Mouse (Mus musculus): Measurements from ENCODE around the gene Creb3.

- no peak for TF ChIP-seq CTCF (conservative IDR thresholded peaks at IDR 0.05; ENCODE audit: low read length)
- TF ChIP-seq POU5F1 (IDR thresholded peaks at IDR 0.05; ENCODE audit: borderline replicate concordance, low read length), result no peak
These were observed 17.1 kb downstream of the Creb3 start for GRCm38 (mm10) chr4:43579256-43579655.
